ENCODE assay signal across 25 mouse cellular contexts in genomic region chr4:25141259-25141658, GRCm38 (mm10).
"Had no signal": no experiment of that assay in that cellular context is flagged by ENCODE, and none has a peak within 500 bp of the region (broad histone marks: within the 10 kb centered on the region; RNA-seq: fewer than 3 reads in every experiment).

No protein-coding gene starts in this region.

- H3K27ac ChIP-seq: intestine, embryonic 15.5 days; kidney, embryonic 15.5 days; limb, embryonic 10.5 days; limb, embryonic 13.5 days; liver, embryonic 12.5 days; liver, embryonic 15.5 days; lung, embryonic 15.5 days; midbrain, embryonic 10.5 days; midbrain, embryonic 15.5 days; neural tube, embryonic 12.5 days; neural tube, embryonic 15.5 days; stomach, postnatal 0 days had no signal

- ATAC-seq: intestine, embryonic 15.5 days; liver, embryonic 12.5 days; midbrain, embryonic 15.5 days had no signal

- H3K4me3 ChIP-seq: intestine, embryonic 15.5 days; kidney, embryonic 15.5 days; limb, embryonic 10.5 days; limb, embryonic 13.5 days; liver, embryonic 12.5 days; liver, embryonic 15.5 days; lung, embryonic 15.5 days; megakaryocyte, embryonic 14.5 days; midbrain, embryonic 10.5 days; midbrain, embryonic 15.5 days; neural tube, embryonic 12.5 days; neural tube, embryonic 15.5 days had no signal

- DNase-seq: kidney, adult 11 months; kidney, adult 8-10 months; kidney, postnatal 10 days; kidney, postnatal 36 days; liver; lung, adult 18-20 months; lung, postnatal 10 days; lung, postnatal 36 days; right cerebral cortex, adult 18-20 months; right cerebral cortex, postnatal 14 days; right cerebral cortex, postnatal 4 days; thymus, postnatal 25 days had no signal
